Mouse (Mus musculus) hindbrain, postnatal 0 days (tissue): ENCODE data around the gene Rab30. TPM values are rescaled to one million over a fixed set of nuclear protein-coding genes. Genes with fewer than 3 reads are reported as not detected.

Source experiments
- ATAC-seq: fragments of 200-750 bp; cut with Nextera tagmentation; 2 replicates; pipeline ENCODE4 v1.8.0; 2017; ENCODE audit warnings: mild to moderate bottlenecking, moderate TSS enrichment, moderate library complexity
- DNase-seq: peaks from one replicate; pipeline ENCODE4 v3.0.0-alpha.2; 2015; ENCODE audit warnings: low spot score
- H3K27ac ChIP-seq: fragments of 300-500 bp; sonication (generic); 2 replicates; pipeline ENCODE4 v1.5.1; 2014; ENCODE audit warnings: mild to moderate bottlenecking
- H3K27me3 ChIP-seq: fragments of 300-500 bp; sonication (generic); 2 replicates; pipeline ENCODE4 v1.6.1; 2014; ENCODE audit warnings: low read length, mixed read lengths; ENCODE audit not compliant: insufficient read depth
- H3K36me3 ChIP-seq: fragments of 300-500 bp; sonication (generic); 2 replicates; pipeline ENCODE4 v1.6.1; 2014; ENCODE audit warnings: low read length, mixed read lengths; ENCODE audit not compliant: insufficient read depth
- H3K4me1 ChIP-seq: fragments of 300-500 bp; sonication (generic); 2 replicates; pipeline ENCODE4 v1.6.1; 2014; ENCODE audit warnings: antibody characterized with exemption, low read length, mixed read lengths; ENCODE audit not compliant: insufficient read depth
- H3K4me2 ChIP-seq: fragments of 300-500 bp; sonication (generic); 2 replicates; pipeline ENCODE4 v1.6.1; 2014; ENCODE audit warnings: low read depth, mild to moderate bottlenecking, low read length, moderate library complexity, mixed read lengths
- H3K4me3 ChIP-seq: fragments of 300-500 bp; sonication (generic); 2 replicates; pipeline ENCODE4 v1.5.1; 2014; ENCODE audit warnings: low read length
- H3K9ac ChIP-seq: fragments of 300-500 bp; sonication (generic); replicated peaks from 2 replicates; pipeline ENCODE4 v1.6.1; 2014; ENCODE audit warnings: mild to moderate bottlenecking, low read length, moderate library complexity, mixed read lengths
- H3K9me3 ChIP-seq: fragments of 300-500 bp; sonication (generic); 2 replicates; pipeline ENCODE4 v1.6.1; 2016; ENCODE audit warnings: low read length, mixed read lengths
- CTCF ChIP-seq: IDR thresholded peaks from 2 replicates; pipeline ENCODE4 v1.5.1; 2016; ENCODE audit warnings: antibody characterized with exemption, control low read depth, low read depth
- WGBS: fragments of 180-500 bp; shearing (Covaris S2); extraction: QIAGEN DNeasy Blood & Tissue Kit; methylation state at CpG from one replicate; pipeline ENCODE4 v1.1.7; 2014; 5-methylcytosine and 5-hydroxymethylcytosine counted together
- polyA plus RNA-seq: library from polyadenylated mRNA; unstranded; fragments of >200 nt; fragmentation: Nextera tagmentation; extraction: Ambion mirVana; gene quantifications from 2 replicates; pipeline ENCODE4 v1.2.1, GENCODE M21; 2015
- total RNA-seq: library from RNA; depleted of rRNA; stranded (reverse); fragments of >200 nt; gene quantifications from 2 replicates; pipeline ENCODE4 v1.2.3, GENCODE M21; 2014

The Rab30 gene
- total and polyA plus RNA-seq, 2 experiments from 2014 or later, result 21.8 to 33.2 TPM

- peaks cover 17% of the 10 kb centered on the region for H3K4me1 ChIP-seq
- peak overlapping the region; percentile 90 for H3K4me2 ChIP-seq
- peak overlapping the region; percentile 88 for H3K9ac ChIP-seq
- H3K4me3 ChIP-seq, result peak overlapping the region; percentile 81
- no peaks in the 10 kb centered on the region for H3K9me3 ChIP-seq
- no peak for TF ChIP-seq CTCF
- ATAC-seq (no peak), DNase-seq (no peak)
- no peaks in the 10 kb centered on the region for H3K27me3 ChIP-seq
- H3K36me3 ChIP-seq, result no peaks in the 10 kb centered on the region
- H3K27ac ChIP-seq, result 0 out of 2 replicates have a peak overlapping the region, but pooled peaks have one; percentile 98
- 0% methylated on average over 6 of the region's 6 CpGs for WGBS
Measured at GRCm38 (mm10) chr7:92742774-92743173, 1.4 kb downstream of the Rab30 start.

GRCm38 (mm10) chr7:92743325-92743724 is 1.9 kb downstream of the Rab30 start:
- Histone ChIP-seq H3K27me3 (no peaks in the 10 kb centered on the region), H3K4me2 (peak overlapping the region; percentile 90), H3K9me3 (no peaks in the 10 kb centered on the region), H3K4me1 (peaks cover 16% of the 10 kb centered on the region), H3K36me3 (no peaks in the 10 kb centered on the region), H3K4me3 (peak overlapping the region; percentile 81), H3K9ac (peak overlapping the region; percentile 88), H3K27ac (no peak overlapping the region)
- TF ChIP-seq CTCF, result no peak
- DNase-seq (no peak), ATAC-seq (no peak)
- 9% methylated on average over 6 of the region's 6 CpGs for WGBS

- Histone ChIP-seq H3K36me3 (no peaks in the 10 kb centered on the region), H3K27ac (no peak overlapping the region), H3K4me2 (no peak overlapping the region), H3K4me1 (no peaks in the 10 kb centered on the region), H3K9me3 (no peaks in the 10 kb centered on the region), H3K9ac (no peak overlapping the region), H3K27me3 (no peaks in the 10 kb centered on the region), H3K4me3 (no peak overlapping the region)
- no peak for DNase-seq
- TF ChIP-seq CTCF, result no peak
- ATAC-seq, result no peak
- WGBS, result 65% methylated on average over 2 of the region's 2 CpGs
Measured at GRCm38 (mm10) chr7:92750395-92750794, 9.0 kb downstream of the Rab30 start.

GRCm38 (mm10) chr7:92758067-92758466 is 16.7 kb downstream of the Rab30 start:
- no peak for ATAC-seq
- 80% methylated on average over 5 of the region's 5 CpGs for WGBS
- DNase-seq, result no peak
- Histone ChIP-seq H3K9ac (no peak overlapping the region), H3K36me3 (no peaks in the 10 kb centered on the region), H3K4me2 (no peak overlapping the region), H3K27me3 (no peaks in the 10 kb centered on the region), H3K27ac (no peak overlapping the region), H3K4me3 (no peak overlapping the region), H3K9me3 (no peaks in the 10 kb centered on the region), H3K4me1 (no peaks in the 10 kb centered on the region)
- no peak for TF ChIP-seq CTCF

- whole genome bisulfite sequencing, result 73% methylated on average over 6 of the region's 6 CpGs
- H3K9me3 ChIP-seq, result no peaks in the 10 kb centered on the region
- no peak overlapping the region for H3K4me3 ChIP-seq
- no peak for TF ChIP-seq CTCF
- no peaks in the 10 kb centered on the region for H3K27me3 ChIP-seq
- no peak overlapping the region for H3K27ac ChIP-seq
- no peak for ATAC-seq
- H3K4me1 ChIP-seq, result no peaks in the 10 kb centered on the region
- no peak overlapping the region for H3K9ac ChIP-seq
- no peaks in the 10 kb centered on the region for H3K36me3 ChIP-seq
- H3K4me2 ChIP-seq, result no peak overlapping the region
- no peak for DNase-seq
Measured at GRCm38 (mm10) chr7:92760651-92761050, 19.2 kb downstream of the Rab30 start.

GRCm38 (mm10) chr7:92761161-92761560 is 19.8 kb downstream of the Rab30 start:
- DNase-seq (no peak), ATAC-seq (no peak)
- Histone ChIP-seq H3K27ac (no peak overlapping the region), H3K4me2 (no peak overlapping the region), H3K4me1 (no peaks in the 10 kb centered on the region), H3K9me3 (no peaks in the 10 kb centered on the region), H3K27me3 (no peaks in the 10 kb centered on the region), H3K9ac (no peak overlapping the region), H3K36me3 (no peaks in the 10 kb centered on the region), H3K4me3 (no peak overlapping the region)
- no peak for TF ChIP-seq CTCF
- WGBS, result 89% methylated on average over 9 of the region's 9 CpGs

GRCm38 (mm10) chr7:92765426-92765825 is 24.0 kb downstream of the Rab30 start:
- Histone ChIP-seq H3K9me3 (no peaks in the 10 kb centered on the region), H3K27ac (no peak overlapping the region), H3K4me1 (no peaks in the 10 kb centered on the region), H3K4me3 (no peak overlapping the region), H3K27me3 (no peaks in the 10 kb centered on the region), H3K4me2 (no peak overlapping the region), H3K9ac (no peak overlapping the region), H3K36me3 (no peaks in the 10 kb centered on the region)
- TF ChIP-seq CTCF, result no peak
- ATAC-seq, result peak; percentile 72; the same call in 1 of the 2 replicates
- 55% methylated on average over 9 of the region's 9 CpGs for WGBS
- peak; percentile 58 for DNase-seq
